Mouse (Mus musculus) lung, postnatal 14 days (tissue): ENCODE data around the gene Notch2.

ENCODE experiments used
- DNase-seq: peaks from one replicate; pipeline ENCODE4 v3.0.0; 2021

Gene Notch2

GRCm38 (mm10) chr3:98054334-98055007 lies 41.1 kb downstream of the Notch2 start:
- no peak for DNase-seq

- no peak for DNase-seq
Measured at GRCm38 (mm10) chr3:98055008-98055345, 41.6 kb downstream of the Notch2 start.

DNA sequence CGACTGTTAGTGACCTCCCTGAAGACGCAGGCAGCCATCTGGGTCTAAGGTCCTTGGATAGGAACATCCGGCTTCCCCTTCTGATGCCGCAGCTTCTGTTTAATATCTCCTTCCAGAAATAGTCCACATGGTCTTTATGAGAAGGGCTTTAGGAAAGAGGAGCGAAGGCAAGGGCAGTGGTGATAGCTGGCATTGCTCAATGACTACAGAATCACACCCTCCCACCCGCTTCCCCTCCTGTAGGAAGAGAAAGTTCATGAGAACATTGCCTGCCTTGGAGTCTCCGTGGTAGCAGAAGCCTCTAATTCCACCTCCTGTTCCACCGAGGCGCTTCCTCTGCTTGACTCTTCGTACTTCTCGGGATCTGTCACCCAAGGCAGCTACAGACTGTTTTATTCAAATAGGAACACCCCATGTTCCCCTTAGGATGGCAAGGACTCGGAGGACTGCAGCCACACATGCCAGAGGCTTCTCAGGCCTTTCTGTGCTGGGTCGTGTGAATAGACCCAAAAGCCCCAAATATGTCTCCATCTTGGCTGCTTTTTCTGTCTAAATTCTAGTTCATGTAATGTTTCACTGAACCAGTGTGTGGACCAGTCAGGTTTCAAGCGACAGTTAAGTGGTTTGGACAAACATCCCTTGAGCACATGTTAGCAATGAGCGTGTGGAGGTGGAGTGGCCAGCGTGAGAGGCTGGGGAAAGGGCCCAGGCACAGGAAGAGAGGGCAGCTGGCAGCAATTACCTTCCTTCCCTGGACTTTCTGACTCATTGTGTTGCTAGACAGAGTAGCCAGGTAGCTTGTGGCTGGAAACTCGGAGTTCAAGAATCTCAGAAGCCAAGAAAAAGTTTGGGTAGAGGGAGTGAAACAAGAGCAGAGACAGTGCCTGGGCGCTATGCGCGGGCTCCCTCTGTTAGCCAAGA lies 42.7 kb downstream of the Notch2 start:
- peak; percentile 57 for DNase-seq

DNA sequence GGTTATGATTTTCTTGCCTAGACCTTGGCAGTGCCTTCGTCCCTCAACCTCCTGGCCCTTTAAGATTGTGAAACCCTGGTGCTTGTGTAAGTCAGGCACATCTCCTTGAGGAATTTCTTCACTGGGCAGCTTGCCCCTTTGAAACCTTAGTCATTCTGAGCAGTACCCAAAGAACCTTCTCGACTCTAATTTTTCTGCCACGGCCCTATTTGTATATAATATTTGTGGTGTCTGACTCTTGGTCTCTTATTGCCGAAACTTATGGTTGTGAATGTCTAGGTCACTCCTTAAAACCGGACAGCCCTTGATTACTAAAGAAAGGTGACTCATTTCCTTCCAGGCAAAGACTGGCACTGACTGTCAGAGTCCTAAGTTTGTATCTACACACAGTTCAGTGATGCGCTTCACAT lies 43.6 kb downstream of the Notch2 start:
- DNase-seq, result peak; percentile 69

DNA sequence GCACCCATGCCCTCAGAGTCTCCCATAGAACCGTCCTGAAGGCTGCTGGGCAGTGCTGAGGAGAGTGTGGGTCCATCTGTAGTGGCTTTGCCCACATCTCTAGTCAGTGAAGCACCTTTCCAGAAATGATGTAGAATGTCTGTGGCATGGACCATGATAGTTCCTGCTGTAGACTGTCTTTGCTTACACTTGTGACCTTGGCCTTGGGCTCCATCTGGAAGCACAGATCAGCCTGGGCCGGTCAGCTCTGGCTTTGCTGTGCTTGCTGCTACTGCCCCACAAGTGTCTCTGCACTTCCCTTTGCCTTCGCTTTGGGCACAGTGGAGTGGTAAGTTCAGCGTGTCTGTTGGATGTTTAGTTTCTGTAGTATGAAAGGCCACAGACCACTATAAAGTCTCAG lies 45.7 kb downstream of the Notch2 start:
- no peak for DNase-seq

DNA sequence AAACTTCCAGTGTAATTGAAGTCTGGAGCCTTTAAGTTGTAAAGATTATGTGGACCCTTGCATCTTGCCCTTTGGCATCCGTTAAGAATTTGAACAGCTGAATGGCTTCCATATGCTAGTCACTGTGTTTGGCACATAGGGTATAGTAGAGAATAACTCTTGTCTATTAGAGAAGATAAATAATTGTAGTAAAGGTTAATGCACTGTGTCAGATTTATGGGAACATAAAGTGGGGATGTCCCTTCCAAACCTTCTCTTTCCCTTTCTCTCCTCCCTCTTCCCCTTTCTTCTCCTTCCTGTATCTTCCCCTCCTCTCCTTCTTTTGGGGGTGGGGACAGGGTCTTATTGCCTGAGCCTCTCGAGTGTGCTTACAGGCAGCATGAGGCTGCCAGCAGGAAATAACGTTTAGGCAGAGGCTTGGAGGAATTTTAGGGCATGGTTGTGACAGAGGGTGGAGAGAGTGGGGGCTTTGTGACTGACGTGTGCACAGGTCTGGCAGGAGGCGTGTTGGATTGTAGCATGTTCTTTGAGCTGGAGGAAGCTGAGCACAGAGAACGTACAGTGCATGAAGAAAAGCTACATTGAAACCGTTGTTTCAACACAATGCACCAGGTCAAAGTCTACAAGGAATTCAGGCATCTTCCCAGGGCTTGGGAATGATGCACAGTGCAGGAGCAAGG lies 47.8 kb downstream of the Notch2 start:
- no peak for DNase-seq

- DNase-seq, result no peak
Measured at GRCm38 (mm10) chr3:98061661-98062330, 48.5 kb downstream of the Notch2 start.

GRCm38 (mm10) chr3:98062591-98063185 lies 49.4 kb downstream of the Notch2 start:
- DNase-seq, result no peak

- DNase-seq, result peak; percentile 75
Measured at GRCm38 (mm10) chr3:98063186-98063771, 50.0 kb downstream of the Notch2 start.

DNA sequence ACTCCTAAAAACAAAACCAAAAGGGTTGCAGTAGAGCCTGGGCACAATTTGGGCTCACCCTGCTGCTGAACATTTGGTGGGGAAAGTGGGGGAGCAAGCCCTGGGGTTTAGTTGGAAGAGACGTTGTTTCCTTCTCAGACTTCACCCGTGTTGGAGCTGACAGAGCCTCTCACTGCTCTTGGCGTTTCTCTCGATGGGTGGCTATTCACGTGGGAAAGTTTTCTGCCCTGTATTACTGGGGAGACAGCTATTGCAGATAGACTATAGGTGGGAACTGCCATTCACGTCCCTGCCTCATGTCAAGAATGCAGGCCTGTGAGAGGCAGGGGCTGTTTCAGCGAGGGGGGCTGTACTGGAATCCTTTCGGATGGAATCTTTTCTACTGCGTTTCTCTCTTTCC lies 50.5 kb downstream of the Notch2 start:
- DNase-seq, result no peak

DNA sequence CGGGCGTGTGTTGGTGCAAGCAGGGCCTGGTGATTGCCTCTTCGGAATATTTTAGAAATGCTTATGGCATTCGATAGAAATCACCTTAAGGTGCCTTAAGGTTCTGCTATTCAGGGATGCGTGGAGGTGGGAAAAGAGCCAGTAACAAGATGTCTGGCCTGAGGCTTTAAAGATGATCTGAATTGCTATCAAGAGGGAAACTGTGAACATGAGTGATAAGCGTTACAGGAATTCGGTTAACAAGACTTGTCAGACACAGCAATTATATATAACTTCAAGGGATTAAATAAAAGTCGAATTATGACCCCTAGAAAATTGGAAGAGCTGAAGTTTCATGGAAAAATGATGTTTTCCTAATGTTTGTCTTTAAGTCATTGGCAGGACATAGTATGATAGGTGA lies 51.7 kb downstream of the Notch2 start:
- no peak for DNase-seq

- no peak for DNase-seq
Measured at GRCm38 (mm10) chr3:98066434-98066833, 53.1 kb downstream of the Notch2 start.

- no peak for DNase-seq
Measured at GRCm38 (mm10) chr3:98067413-98067812, 54.1 kb downstream of the Notch2 start.

GRCm38 (mm10) chr3:98067852-98068491 lies 54.6 kb downstream of the Notch2 start:
- DNase-seq, result no peak

- no peak for DNase-seq
Measured at GRCm38 (mm10) chr3:98069161-98069560, 55.8 kb downstream of the Notch2 start.

GRCm38 (mm10) chr3:98069856-98070255 lies 56.5 kb downstream of the Notch2 start:
- no peak for DNase-seq

DNA sequence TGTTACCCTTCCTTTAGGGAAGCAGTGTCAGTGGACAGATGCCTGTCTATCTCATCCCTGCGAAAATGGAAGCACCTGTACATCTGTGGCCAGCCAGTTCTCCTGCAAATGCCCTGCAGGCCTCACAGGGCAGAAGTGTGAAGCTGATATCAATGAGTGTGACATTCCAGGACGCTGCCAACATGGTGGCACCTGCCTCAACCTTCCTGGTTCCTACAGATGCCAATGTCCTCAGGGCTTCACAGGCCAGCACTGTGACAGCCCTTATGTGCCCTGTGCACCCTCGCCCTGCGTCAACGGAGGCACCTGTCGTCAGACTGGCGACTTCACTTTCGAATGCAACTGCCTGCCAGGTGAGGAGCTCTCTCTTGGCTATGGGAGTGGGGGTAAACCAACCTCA lies 59.2 kb downstream of the Notch2 start:
- DNase-seq, result no peak

DNA sequence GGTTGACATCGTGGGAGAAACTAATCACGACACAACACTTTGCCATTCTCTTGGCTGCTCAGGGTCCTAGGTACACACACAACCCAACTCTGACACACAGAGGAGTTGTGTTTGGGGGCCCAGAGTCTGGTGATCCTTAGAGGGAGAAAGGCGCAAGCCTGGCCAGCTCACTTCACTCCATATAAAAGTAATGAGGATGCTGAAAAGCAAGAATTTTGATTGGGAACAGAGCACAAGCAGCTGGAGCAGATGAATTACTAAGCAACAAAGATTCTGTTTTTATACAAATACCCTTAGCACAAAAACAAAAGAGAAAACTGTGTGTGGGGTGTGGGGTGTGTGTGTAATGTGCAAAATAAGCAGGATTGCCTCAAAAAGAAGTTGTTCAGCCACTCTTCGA lies 60.2 kb downstream of the Notch2 start:
- no peak for DNase-seq

- DNase-seq, result no peak
Measured at GRCm38 (mm10) chr3:98074622-98075231, 61.4 kb downstream of the Notch2 start.

- no peak for DNase-seq
Measured at GRCm38 (mm10) chr3:98077866-98078265, 64.5 kb downstream of the Notch2 start.

DNA sequence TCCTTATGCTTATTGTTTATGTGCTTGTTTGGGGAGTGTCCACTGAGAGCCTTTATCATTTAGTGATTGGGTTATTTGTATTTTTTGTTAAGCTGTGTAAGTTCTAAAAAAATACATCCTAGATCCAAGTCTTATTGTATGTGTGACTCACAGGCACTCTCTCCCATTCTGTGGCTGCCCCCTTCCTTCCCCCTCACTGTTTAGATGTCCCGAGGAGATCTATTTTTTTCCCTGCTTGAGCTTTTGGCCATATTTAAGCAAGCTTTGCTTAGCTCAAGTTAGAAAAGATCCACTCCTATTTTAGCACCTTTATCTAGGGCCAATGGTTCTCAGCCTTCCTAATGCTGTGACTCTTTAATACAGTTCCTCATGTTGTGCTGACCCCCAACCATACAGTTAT lies 65.5 kb downstream of the Notch2 start:
- DNase-seq, result no peak
